Mouse (Mus musculus): ENCODE measurements at regions not wholly inside any gene's neighbourhood (a gene's known extent, or its start where the extent isn't known, plus 50 kb on each side); places are given as distances from the start of the nearest gene placed in this dataset.

- DNase-seq, result no peak
Observed at GRCm38 (mm10) chr3:128415568-128415967, 519.4 kb upstream of the Fam241a start.

GRCm38 (mm10) chr3:128413481-128413880, 517.4 kb upstream of the Fam241a start:
- no peak for DNase-seq

GRCm38 (mm10) chr3:128412157-128412556, 516.0 kb upstream of the Fam241a start:
- DNase-seq, result no peak

DNA sequence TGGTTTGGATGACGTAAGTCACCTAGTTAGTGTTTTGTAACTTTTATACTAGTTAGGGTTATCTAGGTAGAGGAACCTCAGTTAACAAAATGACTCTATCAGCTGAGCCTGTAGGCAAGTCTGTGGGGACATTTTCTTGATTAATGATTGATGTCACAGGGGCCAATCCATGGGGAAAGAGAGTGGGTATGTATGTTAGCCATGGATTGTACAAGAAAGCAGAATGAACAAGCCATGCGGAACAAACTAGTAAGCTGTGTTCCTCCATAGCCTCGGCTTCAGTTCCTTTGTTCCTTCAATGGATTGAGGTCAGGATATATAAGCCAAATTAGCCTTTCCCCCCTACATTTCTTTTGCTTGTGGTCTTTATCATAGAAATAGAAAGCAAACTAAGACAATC, 498.7 kb upstream of the Fam241a start:
- no peak for DNase-seq

GRCm38 (mm10) chr3:128380579-128380978, 484.5 kb upstream of the Fam241a start:
- no peak for DNase-seq

DNA sequence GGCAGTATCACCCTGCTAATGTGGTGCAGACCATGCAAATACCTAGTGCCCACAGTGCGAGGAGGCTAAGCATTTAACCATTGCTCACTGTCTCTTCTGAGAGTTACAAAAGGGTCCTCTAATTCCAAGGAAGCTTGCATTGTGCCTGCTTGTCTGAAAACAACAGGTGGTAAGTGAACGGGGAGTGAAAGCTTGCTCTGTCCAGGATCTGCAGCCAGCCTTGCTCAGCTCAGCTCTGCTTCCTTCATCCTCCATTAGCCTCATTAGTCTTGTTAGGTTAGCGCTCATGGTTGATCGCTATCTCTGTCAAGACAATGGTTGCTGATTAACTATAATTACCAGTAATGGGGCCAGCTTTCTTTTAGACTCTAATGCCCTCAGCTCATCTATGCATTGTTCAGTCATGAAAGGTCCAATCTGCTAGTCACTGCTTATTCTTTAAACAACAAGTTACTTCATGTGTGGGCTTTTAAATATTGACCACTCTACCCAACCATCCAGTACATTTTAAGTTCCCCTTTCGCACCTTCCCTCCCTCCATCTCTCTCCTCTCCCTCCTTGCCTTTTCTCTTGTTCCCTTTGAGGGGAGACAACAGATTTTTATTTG, 473.5 kb upstream of the Fam241a start:
- no peak for DNase-seq

DNA sequence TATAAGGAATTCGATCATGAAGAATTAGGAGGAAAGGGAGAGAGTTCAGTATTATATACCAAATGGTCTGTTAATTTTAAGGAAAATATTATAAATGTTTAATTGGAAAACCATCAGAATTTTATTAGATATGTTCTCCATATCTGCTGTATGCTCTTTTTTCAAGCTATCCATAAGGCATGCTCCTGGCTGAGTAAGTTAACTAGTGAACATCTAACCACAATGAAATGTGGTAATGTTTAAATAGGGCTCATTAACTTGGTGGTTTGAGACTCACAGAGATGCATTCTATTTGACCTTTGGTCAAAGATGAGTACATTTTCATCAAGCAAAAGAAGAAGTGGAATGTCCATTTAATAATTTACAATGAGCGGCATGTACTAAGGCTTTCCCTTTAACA, 466.2 kb upstream of the Fam241a start:
- DNase-seq, result no peak

DNA sequence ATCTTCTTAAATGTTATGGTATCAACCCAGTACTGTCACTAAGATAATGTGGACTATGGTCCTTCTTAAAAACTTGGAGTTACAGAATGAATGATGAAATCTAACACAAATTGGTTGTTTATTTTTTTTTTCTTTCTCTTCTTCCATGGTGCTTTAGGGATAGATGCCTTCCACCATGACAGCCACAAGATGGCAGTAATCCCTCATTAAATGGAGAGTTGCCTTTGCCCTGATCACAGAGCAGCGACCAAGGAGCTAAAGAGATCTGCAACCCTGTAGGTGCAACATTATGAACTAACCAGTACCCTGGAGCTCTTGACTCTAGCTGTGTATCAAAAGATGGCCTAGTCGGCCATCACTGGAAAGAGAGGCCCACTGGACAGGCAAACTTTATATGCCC, 453.0 kb upstream of the Fam241a start:
- peak; percentile 55 for DNase-seq

GRCm38 (mm10) chr3:128347782-128348574, 451.9 kb upstream of the Fam241a start:
- no peak for DNase-seq

DNA sequence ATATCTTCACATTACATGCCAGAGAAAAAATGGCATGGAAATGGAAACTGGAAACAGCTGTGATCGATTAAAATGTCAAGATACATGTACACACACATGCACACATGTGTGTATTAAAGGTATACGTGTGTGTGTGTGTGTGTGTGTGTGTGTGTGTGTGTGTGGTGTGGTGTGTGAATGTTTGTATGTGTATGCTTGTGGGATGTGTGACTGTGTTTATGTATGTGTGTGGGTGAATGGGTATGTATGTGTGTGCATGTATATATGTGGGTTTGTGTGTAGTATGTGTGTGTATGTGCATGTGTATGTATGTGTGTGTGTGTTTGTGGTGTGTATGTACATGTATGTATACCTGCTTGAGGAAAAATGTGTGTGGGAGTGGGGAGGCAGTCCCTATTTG, 441.4 kb upstream of the Fam241a start:
- no peak for DNase-seq

DNA sequence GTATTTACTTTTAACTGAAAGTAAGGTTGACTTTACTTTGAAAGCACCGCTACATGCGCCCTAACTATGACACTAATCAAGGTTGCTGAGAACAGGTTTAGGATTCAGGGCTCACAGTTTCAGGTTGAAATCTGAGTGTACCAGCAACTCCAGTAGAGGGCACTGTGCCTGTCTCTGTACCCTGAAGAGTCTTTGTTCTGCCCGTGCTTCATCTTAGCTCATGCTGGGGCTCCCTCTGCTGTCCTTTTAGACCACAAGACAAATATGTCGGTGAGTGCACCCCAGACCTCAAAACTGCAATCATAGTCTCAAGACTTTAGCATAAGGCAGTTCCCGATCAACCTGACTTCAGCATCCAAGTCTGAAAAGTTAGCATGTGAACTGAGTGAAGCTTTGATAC, 440.9 kb upstream of the Fam241a start:
- peak; percentile 79 for DNase-seq

GRCm38 (mm10) chr3:128327677-128328076, 431.6 kb upstream of the Fam241a start:
- no peak for DNase-seq

DNA sequence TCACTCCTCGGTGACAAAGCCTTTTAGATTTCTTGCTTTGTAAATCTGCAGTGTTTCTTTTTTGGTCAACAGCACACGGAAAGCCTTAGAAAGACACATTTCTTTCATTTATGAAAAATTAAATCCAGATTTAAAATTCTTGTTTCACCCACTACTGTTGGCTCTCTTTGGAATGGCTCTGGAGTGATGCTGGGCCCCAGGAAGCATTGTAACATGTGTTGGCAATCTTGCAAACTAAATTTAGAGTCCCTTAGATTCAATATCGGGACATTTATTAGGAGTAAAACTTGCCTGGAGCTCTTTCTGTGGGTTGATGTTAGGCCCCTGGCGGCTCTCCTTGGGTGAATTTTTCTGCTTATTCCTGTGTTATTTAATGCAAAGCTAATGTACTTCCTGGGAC, 405.2 kb upstream of the Fam241a start:
- DNase-seq, result no peak

GRCm38 (mm10) chr3:128298110-128298509, 402.0 kb upstream of the Fam241a start:
- DNase-seq, result no peak

DNA sequence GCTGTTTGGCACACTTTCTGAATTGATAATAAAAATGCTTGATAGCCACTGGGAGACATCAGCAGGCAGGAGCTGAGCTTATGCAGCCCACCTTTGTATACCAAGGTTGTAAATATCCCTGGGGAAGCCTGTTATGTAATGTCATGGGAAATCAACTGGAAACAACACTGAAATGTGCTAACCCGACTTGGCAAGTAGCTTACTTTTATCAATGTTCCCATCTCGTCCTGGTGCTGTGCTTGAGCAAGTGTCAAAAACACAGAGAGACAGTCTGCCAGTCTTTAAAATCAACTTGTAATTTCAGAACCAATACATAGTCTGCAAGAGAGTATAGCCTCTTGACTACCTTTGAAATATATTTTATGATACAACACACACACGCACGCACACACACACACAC, 391.7 kb upstream of the Fam241a start:
- DNase-seq, result peak; percentile 7

DNA sequence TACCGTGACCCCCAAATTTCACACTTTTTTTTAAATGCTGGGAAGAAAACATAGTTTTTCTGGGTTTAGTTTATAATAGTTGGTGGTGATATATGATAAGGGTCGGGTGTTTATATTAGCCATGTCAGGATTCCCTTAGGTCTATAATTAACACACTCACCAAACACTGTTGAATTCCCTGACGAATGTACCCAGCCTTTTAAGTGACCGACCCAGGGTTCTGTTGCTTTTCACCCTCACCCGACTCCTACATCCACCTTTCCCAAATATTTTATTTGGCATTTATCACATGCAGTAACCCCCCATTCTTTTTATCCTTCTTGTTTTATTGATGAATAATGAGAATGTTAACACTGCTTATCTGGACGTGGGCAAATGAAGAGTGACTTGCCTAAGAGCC, 389.1 kb upstream of the Fam241a start:
- DNase-seq, result no peak

GRCm38 (mm10) chr3:128280626-128281025, 384.5 kb upstream of the Fam241a start:
- DNase-seq, result peak; percentile 59

GRCm38 (mm10) chr3:128270576-128270975, 374.5 kb upstream of the Fam241a start:
- no peak for DNase-seq

DNA sequence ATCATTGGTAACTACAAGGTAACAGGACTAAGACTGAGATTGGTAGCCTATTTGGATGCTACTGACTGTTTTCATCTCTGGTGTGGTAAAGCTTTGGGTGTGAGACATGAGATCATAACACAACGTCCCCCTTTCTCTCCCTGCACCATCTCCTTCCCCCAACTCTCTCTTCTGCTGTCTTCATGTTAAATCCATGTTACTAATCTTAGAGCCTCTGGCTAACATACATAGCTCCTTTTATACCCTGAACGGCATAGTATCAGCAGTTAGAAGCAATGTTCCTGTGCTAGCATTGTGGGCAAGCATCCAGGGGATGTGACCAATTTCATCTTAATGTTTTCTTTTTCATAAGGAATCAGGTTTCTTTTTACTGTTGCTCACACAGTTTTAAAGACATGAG, 365.1 kb upstream of the Fam241a start:
- no peak for DNase-seq

DNA sequence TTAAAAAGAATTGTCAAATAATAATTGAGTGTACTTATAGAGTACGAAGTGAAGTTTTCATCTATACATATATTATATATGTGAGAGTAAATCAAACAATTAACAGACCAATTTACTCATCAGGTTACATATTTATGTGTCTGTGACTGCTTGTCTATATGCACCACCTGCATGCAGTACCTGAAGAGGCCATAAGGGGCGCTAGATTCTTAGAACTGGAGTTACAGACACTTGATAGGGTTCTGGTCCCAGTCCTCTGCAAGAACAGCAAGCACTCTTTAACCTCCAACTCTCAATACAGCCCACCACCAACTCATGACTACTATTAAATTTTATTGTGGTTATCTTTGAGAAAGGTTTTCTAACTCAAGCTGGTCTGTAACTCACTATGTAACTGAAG, 351.7 kb upstream of the Fam241a start:
- no peak for DNase-seq

GRCm38 (mm10) chr3:128239813-128240421, 343.8 kb upstream of the Fam241a start:
- no peak for DNase-seq

- DNase-seq, result no peak
Observed at GRCm38 (mm10) chr3:128230390-128230789, 334.3 kb upstream of the Fam241a start.

- no peak for DNase-seq
Observed at GRCm38 (mm10) chr3:128226930-128227585, 330.9 kb upstream of the Fam241a start.

Measured in adrenal gland, postnatal 14 days (tissue).